Mouse (Mus musculus) ES-Bruce4 (cell line): Measurements from ENCODE around the gene Olfr304.

Source experiments
- CTCF ChIP-seq: IDR thresholded peaks from one replicate; pipeline ENCODE4 v1.8.1; 2011; ENCODE audit warnings: low read depth, low read length
- POLR2A ChIP-seq: IDR thresholded peaks from one replicate; pipeline ENCODE4 v1.8.1; 2011; ENCODE audit warnings: low read length; ENCODE audit not compliant: insufficient read depth

- TF ChIP-seq CTCF = no peak
- no peak for TF ChIP-seq POLR2A
Measured at GRCm38 (mm10) chr7:86386558-86386957, at the start of gene Olfr304.
